Mouse (Mus musculus): Measurements from ENCODE around the gene Adprm.

- peak; percentile 35 for TF ChIP-seq CTCF (IDR thresholded peaks at IDR 0.05; ENCODE audit: low read depth)
- no peak for TF ChIP-seq EP300 (optimal IDR thresholded peaks at IDR 0.05)
Observed at GRCm38 (mm10) chr11:67039799-67040198, 12.6 kb downstream of the Adprm start.

All from stomach, postnatal 0 days (tissue).